Mouse (Mus musculus): ENCODE data around the gene N6amt1.

DNA sequence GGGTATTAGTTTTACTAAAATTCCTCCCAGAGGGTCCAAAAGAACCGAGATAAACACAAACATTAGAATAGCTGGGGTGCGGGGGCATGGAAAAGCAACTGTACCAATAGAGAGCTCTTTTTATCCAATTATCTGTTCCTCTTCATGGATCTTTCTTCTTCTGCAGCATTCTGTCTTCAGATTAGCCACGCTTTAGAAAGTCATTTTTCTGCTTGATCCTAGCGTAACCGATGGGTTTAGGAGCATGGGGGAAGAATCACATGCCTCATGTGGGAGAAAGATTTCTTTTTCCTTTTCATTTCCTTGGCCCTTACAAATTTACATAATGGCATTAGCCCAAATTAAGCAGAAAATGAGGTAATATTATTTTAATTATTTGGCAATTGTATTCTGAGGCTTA, 35.0 kb upstream of the N6amt1 start:
- no peak for TF ChIP-seq POLR2A (IDR thresholded peaks at IDR 0.05; ENCODE audit: insufficient read length, low read depth)
- no peak for TF ChIP-seq SRF (IDR thresholded peaks at IDR 0.05; ENCODE audit: control insufficient read depth, insufficient read length, low read depth)
- TF ChIP-seq POLR2AphosphoS2 (IDR thresholded peaks at IDR 0.05; ENCODE audit: insufficient read length, low read depth) = no peak
- no peak for TF ChIP-seq CEBPB (IDR thresholded peaks at IDR 0.05; ENCODE audit: insufficient read depth, poor library complexity, severe bottlenecking)
- TF ChIP-seq TCF12 (IDR thresholded peaks at IDR 0.05; ENCODE audit: insufficient read depth, poor library complexity, severe bottlenecking) = no peak
- TF ChIP-seq USF1 (IDR thresholded peaks at IDR 0.05; ENCODE audit: low read depth) = no peak
